Mouse (Mus musculus): ENCODE results near the gene Ptn.

- TF ChIP-seq CTCF (IDR thresholded peaks at IDR 0.05; ENCODE audit: low read depth, low read length) (no peak), EP300 (IDR thresholded peaks at IDR 0.05; ENCODE audit: insufficient read depth, low read depth, low read length) (no peak), POLR2A (IDR thresholded peaks at IDR 0.05; ENCODE audit: insufficient read depth, low read length) (no peak)
Observed at GRCm38 (mm10) chr6:36755001-36755885, 54.8 kb downstream of the Ptn start.
